In the genomic region with DNA sequence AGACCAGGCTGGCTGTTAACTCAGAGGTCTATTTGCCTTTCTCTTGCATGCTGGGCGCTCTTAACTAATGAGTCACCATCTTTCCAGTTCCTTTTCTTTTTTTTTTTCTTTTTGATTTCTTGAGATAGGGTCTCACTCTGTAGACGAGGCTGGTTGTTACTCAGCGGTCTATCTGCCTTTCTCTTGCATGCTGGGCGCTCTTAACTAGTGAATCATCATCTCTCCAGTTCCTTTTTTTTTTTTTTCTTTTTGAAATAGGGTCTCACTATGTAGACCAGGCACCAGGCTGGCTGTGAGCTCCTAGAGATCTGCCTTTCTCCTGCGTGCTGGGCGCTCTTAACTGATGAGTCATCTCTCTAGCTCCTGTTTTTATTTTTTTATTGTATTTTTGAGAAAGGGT, we compare ENCODE assay signal across 17 mouse cellular contexts. TPM values are rescaled to one million over a fixed set of nuclear protein-coding genes. Genes with fewer than 3 reads are reported as not detected.
A peak's percentile ranks its signal among the peaks of the same experiment; 100 is the strongest.
DNase-seq lines count a peak whose midpoint lies in the region.
"Had no signal": no experiment of that assay in that cellular context is flagged by ENCODE, and none has a peak within 500 bp of the region (broad histone marks: within the 10 kb centered on the region; RNA-seq: fewer than 3 reads in every experiment).

No protein-coding gene starts in this region.

- DNase-seq in adrenal gland, adult 2 months = peak; percentile 6
- no peak for DNase-seq in adrenal gland, postnatal 36 days
- DNase-seq in MN1 (ENCODE audit: low spot score) = peak; percentile 31
- peak; percentile 18 for DNase-seq in c-Kit-positive CD71-negative TER-119-negative erythroid progenitor cells, embryonic 14.5 days (ENCODE audit: low read depth)
- no peak for DNase-seq in kidney, postnatal 10 days
- DNase-seq in right cerebral cortex, adult 18-20 months = no peak
- no peak for DNase-seq in cerebellum, postnatal 25 days
- no peak for DNase-seq in thymus, postnatal 14 days
- DNase-seq: adrenal gland, postnatal 14 days; cerebellum, adult 18-20 months; gastrocnemius, postnatal 36 days; kidney, adult 2 months; kidney, postnatal 36 days; lung, adult 2 months; lung, postnatal 4 days; retina, postnatal 1 day; right cerebral cortex, postnatal 4 days had no signal

RNA-seq across cellular contexts. Expression of gene Eif2s3x, which starts 43.3 kb away (rescaled TPM):
- total RNA-seq in adrenal gland, adult 2 months (2021) = 100 to 1,000 TPM; 146 to 180 TPM
- polyA plus RNA-seq in adrenal gland, adult 2 months (2012; rRNA removed) = 20.0 and 29.9 TPM in 2 replicates
- 100 to 1,000 TPM; 154 to 213 TPM for total RNA-seq in adrenal gland, postnatal 36 days (2021)

RNA-seq across cellular contexts. Expression of gene Zfx, which starts 45.8 kb away (rescaled TPM):
- total RNA-seq in adrenal gland, adult 2 months (2021) = 10 to 100 TPM; 19.6 to 28.6 TPM
- 1.7 and 1.8 TPM in 2 replicates for polyA plus RNA-seq in adrenal gland, adult 2 months (2012; rRNA removed)
- total RNA-seq in adrenal gland, postnatal 36 days (2021) = 10 to 100 TPM; 32.3 to 36.2 TPM

Comparison
In these comparisons a context has a peak if more than half of its experiments do, and no peak if none do; other contexts are left out.
1. DNase-seq: peak in adrenal gland, adult 2 months (single experiment), MN1 (single experiment) and c-Kit-positive CD71-negative TER-119-negative erythroid progenitor cells, embryonic 14.5 days (single experiment); none in adrenal gland, postnatal 36 days (0 of 2), kidney, postnatal 10 days (single experiment), right cerebral cortex, adult 18-20 months (single experiment), cerebellum, postnatal 25 days (0 of 2) and thymus, postnatal 14 days (single experiment).